Mouse (Mus musculus) midbrain, postnatal 0 days (tissue): ENCODE data around the gene Mcts2. TPM values are rescaled to one million over a fixed set of nuclear protein-coding genes. Genes with fewer than 3 reads are reported as not detected.

Source experiments
- ATAC-seq: fragments of 200-750 bp; cut with Nextera tagmentation; 2 replicates; pipeline ENCODE4 v1.8.0; 2017; ENCODE audit warnings: moderate number of reproducible peaks, mild to moderate bottlenecking, moderate TSS enrichment, moderate library complexity; ENCODE audit not compliant: low FRiP score
- DNase-seq: peaks from one replicate; pipeline ENCODE4 v3.0.0-alpha.2; 2015; ENCODE audit warnings: low spot score
- H3K27ac ChIP-seq: fragments of 300-500 bp; sonication (generic); 2 replicates; pipeline ENCODE4 v1.5.1; 2014; ENCODE audit warnings: low read depth, mild to moderate bottlenecking, low read length, mixed read lengths
- H3K27me3 ChIP-seq: fragments of 300-500 bp; sonication (generic); 2 replicates; pipeline ENCODE4 v1.6.1; 2014; ENCODE audit warnings: low read length, control low read depth, mixed read lengths; ENCODE audit not compliant: insufficient read depth
- H3K36me3 ChIP-seq: fragments of 300-500 bp; sonication (generic); 2 replicates; pipeline ENCODE4 v1.6.1; 2014; ENCODE audit warnings: low read length, control low read depth, mixed read lengths; ENCODE audit not compliant: insufficient read depth
- H3K4me1 ChIP-seq: fragments of 300-500 bp; sonication (generic); 2 replicates; pipeline ENCODE4 v1.6.1; 2014; ENCODE audit warnings: mild to moderate bottlenecking, control low read depth, antibody characterized with exemption, low read length, mixed read lengths; ENCODE audit not compliant: insufficient read depth
- H3K4me2 ChIP-seq: fragments of 300-500 bp; sonication (generic); 2 replicates; pipeline ENCODE4 v1.6.1; 2014; ENCODE audit warnings: low read depth, mild to moderate bottlenecking, low read length, mixed read lengths; ENCODE audit not compliant: poor library complexity, severe bottlenecking
- H3K4me3 ChIP-seq: fragments of 300-500 bp; sonication (generic); 2 replicates; pipeline ENCODE4 v1.5.1; 2014; ENCODE audit warnings: low read depth, mild to moderate bottlenecking, low read length, moderate library complexity
- H3K9ac ChIP-seq: fragments of 300-500 bp; sonication (generic); replicated peaks from 2 replicates; pipeline ENCODE4 v1.6.1; 2014; ENCODE audit warnings: mild to moderate bottlenecking, low read length, moderate library complexity, mixed read lengths; ENCODE audit not compliant: poor library complexity, severe bottlenecking
- H3K9me3 ChIP-seq: fragments of 300-500 bp; sonication (generic); 2 replicates; pipeline ENCODE4 v1.6.1; 2016; ENCODE audit warnings: low read length, control low read depth
- CTCF ChIP-seq: IDR thresholded peaks from 2 replicates; pipeline ENCODE4 v1.5.1; 2016; ENCODE audit warnings: antibody characterized with exemption, mild to moderate bottlenecking
- WGBS: fragments of 180-500 bp; shearing (Covaris S2); extraction: QIAGEN DNeasy Blood & Tissue Kit; methylation state at CpG from one replicate; pipeline ENCODE4 v1.1.7; 2014; 5-methylcytosine and 5-hydroxymethylcytosine counted together
- polyA plus RNA-seq: library from polyadenylated mRNA; unstranded; fragments of >200 nt; fragmentation: Nextera tagmentation; extraction: Ambion mirVana; gene quantifications from 2 replicates; pipeline ENCODE4 v1.2.1, GENCODE M21; 2015
- total RNA-seq: library from RNA; depleted of rRNA; stranded (reverse); fragments of >200 nt; gene quantifications from 2 replicates; pipeline ENCODE4 v1.2.3, GENCODE M21; 2014

Mcts2 gene
- total and polyA plus RNA-seq, 2 experiments from 2014 or later = 14.5 to 28.1 TPM

GRCm38 (mm10) chr2:152700138-152700537 is 13.3 kb downstream of the Mcts2 start:
- H3K36me3 ChIP-seq = peaks cover 79% of the 10 kb centered on the region
- H3K4me2 ChIP-seq = no peak overlapping the region
- H3K9ac ChIP-seq = no peak overlapping the region
- no peaks in the 10 kb centered on the region for H3K9me3 ChIP-seq
- H3K27ac ChIP-seq = no peak overlapping the region
- 95% methylated on average over 10 of the region's 10 CpGs for WGBS
- TF ChIP-seq CTCF = no peak
- no peak for DNase-seq
- ATAC-seq = no peak
- H3K27me3 ChIP-seq = no peaks in the 10 kb centered on the region
- H3K4me1 ChIP-seq = no peaks in the 10 kb centered on the region
- H3K4me3 ChIP-seq = no peak overlapping the region

- Histone ChIP-seq H3K36me3 (peaks cover 75% of the 10 kb centered on the region), H3K9ac (no peak overlapping the region), H3K4me2 (no peak overlapping the region), H3K4me3 (no peak overlapping the region), H3K9me3 (no peaks in the 10 kb centered on the region), H3K27me3 (no peaks in the 10 kb centered on the region), H3K4me1 (no peaks in the 10 kb centered on the region), H3K27ac (no peak overlapping the region)
- DNase-seq (no peak), ATAC-seq (no peak)
- TF ChIP-seq CTCF = no peak
- WGBS = 91% methylated on average over 8 of the region's 8 CpGs
These were observed 13.9 kb downstream of the Mcts2 start for GRCm38 (mm10) chr2:152700725-152701124.

- Histone ChIP-seq H3K9ac (no peak overlapping the region), H3K27ac (no peak overlapping the region), H3K4me1 (0 out of 2 replicates have a peak, but pooled peaks cover 8% of the 10 kb centered on the region), H3K36me3 (peaks cover 56% of the 10 kb centered on the region), H3K4me3 (no peak overlapping the region), H3K27me3 (no peaks in the 10 kb centered on the region), H3K9me3 (no peaks in the 10 kb centered on the region), H3K4me2 (no peak overlapping the region)
- DNase-seq (no peak), ATAC-seq (no peak)
- TF ChIP-seq CTCF = no peak
- WGBS = 90% methylated on average over 21 of the region's 21 CpGs
These were observed 16.9 kb downstream of the Mcts2 start for GRCm38 (mm10) chr2:152703596-152704255.

- no peak overlapping the region for H3K4me2 ChIP-seq
- no peaks in the 10 kb centered on the region for H3K27me3 ChIP-seq
- no peaks in the 10 kb centered on the region for H3K9me3 ChIP-seq
- H3K9ac ChIP-seq = no peak overlapping the region
- DNase-seq = no peak
- H3K27ac ChIP-seq = no peak overlapping the region
- H3K4me3 ChIP-seq = no peak overlapping the region
- TF ChIP-seq CTCF = no peak
- peaks cover 54% of the 10 kb centered on the region for H3K36me3 ChIP-seq
- WGBS = 78% methylated on average over 5 of the region's 5 CpGs
- 0 out of 2 replicates have a peak, but pooled peaks cover 8% of the 10 kb centered on the region for H3K4me1 ChIP-seq
- no peak for ATAC-seq
These were observed 17.4 kb downstream of the Mcts2 start for GRCm38 (mm10) chr2:152704256-152704605.

GRCm38 (mm10) chr2:152704811-152705370 is 18.1 kb downstream of the Mcts2 start:
- 92% methylated on average over 14 of the region's 14 CpGs for WGBS

GRCm38 (mm10) chr2:152705993-152706571 is 19.2 kb downstream of the Mcts2 start:
- no peak overlapping the region for H3K4me3 ChIP-seq
- no peak overlapping the region for H3K4me2 ChIP-seq
- 66% methylated on average over 22 of the region's 22 CpGs for WGBS
- H3K27ac ChIP-seq = peak overlapping the region; percentile 40
- no peak for TF ChIP-seq CTCF
- no peak overlapping the region for H3K9ac ChIP-seq
- H3K36me3 ChIP-seq = peaks cover 39% of the 10 kb centered on the region
- H3K27me3 ChIP-seq = no peaks in the 10 kb centered on the region
- ATAC-seq (peak; percentile 44), DNase-seq (peak; percentile 71)
- H3K4me1 ChIP-seq = 0 out of 2 replicates have a peak, but pooled peaks cover 8% of the 10 kb centered on the region
- H3K9me3 ChIP-seq = no peaks in the 10 kb centered on the region

More at GRCm38 (mm10) chr2:152704811-152705370, 18.1 kb downstream of the Mcts2 start:
- Histone ChIP-seq H3K27ac (no peak overlapping the region), H3K9me3 (no peaks in the 10 kb centered on the region), H3K27me3 (no peaks in the 10 kb centered on the region), H3K4me1 (0 out of 2 replicates have a peak, but pooled peaks cover 8% of the 10 kb centered on the region), H3K36me3 (peaks cover 48% of the 10 kb centered on the region), H3K9ac (no peak overlapping the region), H3K4me3 (no peak overlapping the region), H3K4me2 (no peak overlapping the region)
- no peak for ATAC-seq
- TF ChIP-seq CTCF = no peak
- no peak for DNase-seq
